Mouse (Mus musculus) heart, embryonic 16.5 days (tissue): ENCODE data around the gene Thap11. TPM values are rescaled to one million over a fixed set of nuclear protein-coding genes. Genes with fewer than 3 reads are reported as not detected.
A peak's percentile ranks its signal among the peaks of the same experiment; 100 is the strongest.

ENCODE experiments used
- ATAC-seq: fragments of 200-750 bp; cut with Nextera tagmentation; replicated peaks from 2 replicates; pipeline ENCODE4 v1.8.0; 2017; ENCODE audit warnings: moderate number of reproducible peaks; ENCODE audit not compliant: insufficient read depth, low FRiP score; ENCODE audit errors: extremely low read depth
- H3K27ac ChIP-seq: fragments of 300-500 bp; sonication (generic); 2 replicates; pipeline ENCODE4 v1.5.1; 2014; ENCODE audit warnings: mild to moderate bottlenecking, low read length, control low read depth, moderate library complexity
- H3K27me3 ChIP-seq: fragments of 300-500 bp; sonication (generic); 2 replicates; pipeline ENCODE4 v1.6.1; 2014; ENCODE audit warnings: low read length, mixed read lengths; ENCODE audit not compliant: control insufficient read depth, insufficient read depth
- H3K36me3 ChIP-seq: fragments of 300-500 bp; sonication (generic); 2 replicates; pipeline ENCODE4 v1.6.1; 2014; ENCODE audit not compliant: control insufficient read depth, insufficient read depth
- H3K4me1 ChIP-seq: fragments of 300-500 bp; sonication (generic); 2 replicates; pipeline ENCODE4 v1.6.1; 2014; ENCODE audit warnings: low read length, mixed read lengths; ENCODE audit not compliant: control insufficient read depth, insufficient read depth
- H3K4me2 ChIP-seq: fragments of 300-500 bp; sonication (generic); 2 replicates; pipeline ENCODE4 v1.6.1; 2014; ENCODE audit warnings: low read depth, mild to moderate bottlenecking, control low read depth, low read length
- H3K4me3 ChIP-seq: fragments of 300-500 bp; sonication (generic); 2 replicates; pipeline ENCODE4 v1.5.1; 2014; ENCODE audit warnings: mild to moderate bottlenecking, control low read depth, low read length
- H3K9ac ChIP-seq: fragments of 300-500 bp; sonication (generic); 2 replicates; pipeline ENCODE4 v1.6.1; 2014; ENCODE audit warnings: low read length, control low read depth
- H3K9me3 ChIP-seq: fragments of 300-500 bp; sonication (generic); replicated peaks from 2 replicates; pipeline ENCODE4 v1.6.1; 2016; ENCODE audit warnings: low read length; ENCODE audit not compliant: control insufficient read depth
- WGBS: fragments of 180-500 bp; shearing (Covaris S2); extraction: QIAGEN DNeasy Blood & Tissue Kit; methylation state at CpG from one replicate; pipeline ENCODE4 v1.1.7; 2014; 5-methylcytosine and 5-hydroxymethylcytosine counted together
- polyA plus RNA-seq: library from polyadenylated mRNA; unstranded; fragments of >200 nt; fragmentation: Nextera tagmentation; extraction: Ambion mirVana; gene quantifications from 2 replicates; pipeline ENCODE4 v1.2.1, GENCODE M21; 2015

Thap11 gene
- 49.0 and 50.9 TPM in 2 replicates for polyA plus RNA-seq

GRCm38 (mm10) chr8:105854715-105855216 lies at the start of gene Thap11:
Thap11 (plus strand) TSS chr8:105855132.
- Histone ChIP-seq H3K4me3 (peak within 1 kb of the TSS; percentile 74), H3K27ac (peak within 1 kb of the TSS; percentile 86), H3K9me3 (no peaks in the 10 kb centered on the region), H3K4me1 (peaks cover 37% of the 10 kb centered on the region), H3K9ac (peak within 1 kb of the TSS; percentile 86), H3K36me3 (no peaks in the 10 kb centered on the region), H3K4me2 (peak within 1 kb of the TSS; percentile 86), H3K27me3 (no peaks in the 10 kb centered on the region)
- under 1% methylated on average over 43 of the region's 43 CpGs for WGBS
- ATAC-seq, result peak; percentile 90

GRCm38 (mm10) chr8:105805346-105805745 lies 49.6 kb upstream of the Thap11 start:
- Histone ChIP-seq H3K36me3 (peaks cover 7% of the 10 kb centered on the region), H3K9ac (no peak overlapping the region), H3K9me3 (no peaks in the 10 kb centered on the region), H3K27ac (no peak overlapping the region), H3K4me2 (no peak overlapping the region), H3K4me3 (no peak overlapping the region), H3K27me3 (no peaks in the 10 kb centered on the region), H3K4me1 (peaks cover 14% of the 10 kb centered on the region)
- ATAC-seq, result no peak
- WGBS, result 83% methylated on average over 3 of the region's 3 CpGs

GRCm38 (mm10) chr8:105805964-105806363 lies 49.0 kb upstream of the Thap11 start:
- Histone ChIP-seq H3K27ac (no peak overlapping the region), H3K4me1 (peaks cover 15% of the 10 kb centered on the region), H3K4me3 (no peak overlapping the region), H3K9ac (no peak overlapping the region), H3K9me3 (no peaks in the 10 kb centered on the region), H3K36me3 (peaks cover 7% of the 10 kb centered on the region), H3K27me3 (no peaks in the 10 kb centered on the region), H3K4me2 (no peak overlapping the region)
- ATAC-seq, result no peak
- 72% methylated on average over 1 of the region's 1 CpGs for WGBS

GRCm38 (mm10) chr8:105807766-105808165 lies 47.2 kb upstream of the Thap11 start:
- WGBS, result 63% methylated on average over 5 of the region's 5 CpGs
- Histone ChIP-seq H3K4me1 (peaks cover 20% of the 10 kb centered on the region), H3K9ac (no peak overlapping the region), H3K9me3 (no peaks in the 10 kb centered on the region), H3K4me2 (no peak overlapping the region), H3K4me3 (no peak overlapping the region), H3K36me3 (peaks cover 10% of the 10 kb centered on the region), H3K27ac (peak overlapping the region; percentile 1; the same call in 1 of the 2 replicates), H3K27me3 (no peaks in the 10 kb centered on the region)
- ATAC-seq, result no peak

- ATAC-seq, result no peak
- H3K27me3 ChIP-seq, result no peaks in the 10 kb centered on the region
- no peaks in the 10 kb centered on the region for H3K9me3 ChIP-seq
- no peak overlapping the region for H3K4me2 ChIP-seq
- no peak overlapping the region for H3K27ac ChIP-seq
- H3K36me3 ChIP-seq, result peaks cover 10% of the 10 kb centered on the region
- 87% methylated on average over 2 of the region's 2 CpGs for WGBS
- no peak overlapping the region for H3K4me3 ChIP-seq
- no peak overlapping the region for H3K9ac ChIP-seq
- peaks cover 20% of the 10 kb centered on the region for H3K4me1 ChIP-seq
Measured at GRCm38 (mm10) chr8:105808480-105808879, 46.5 kb upstream of the Thap11 start.

GRCm38 (mm10) chr8:105810245-105810786 lies 44.6 kb upstream of the Thap11 start:
- H3K4me1 ChIP-seq, result peaks cover 20% of the 10 kb centered on the region
- no peaks in the 10 kb centered on the region for H3K27me3 ChIP-seq
- H3K4me2 ChIP-seq, result no peak overlapping the region
- H3K27ac ChIP-seq, result peak overlapping the region; percentile 49; the same call in 1 of the 2 replicates
- H3K9ac ChIP-seq, result 0 out of 2 replicates have a peak overlapping the region, but pooled peaks have one; percentile 9
- H3K36me3 ChIP-seq, result peaks cover 3% of the 10 kb centered on the region; the same call in 1 of the 2 replicates
- H3K4me3 ChIP-seq, result no peak overlapping the region
- no peak for ATAC-seq
- WGBS, result 75% methylated on average over 6 of the region's 6 CpGs
- no peaks in the 10 kb centered on the region for H3K9me3 ChIP-seq

- no peak overlapping the region for H3K27ac ChIP-seq
- WGBS, result 73% methylated on average over 10 of the region's 10 CpGs
Measured at GRCm38 (mm10) chr8:105811061-105811460, 43.9 kb upstream of the Thap11 start.

GRCm38 (mm10) chr8:105811543-105811942 lies 43.4 kb upstream of the Thap11 start:
- H3K4me2 ChIP-seq, result no peak overlapping the region
- no peak for ATAC-seq

More at GRCm38 (mm10) chr8:105811061-105811460, 43.9 kb upstream of the Thap11 start:
- Histone ChIP-seq H3K4me1 (peaks cover 20% of the 10 kb centered on the region), H3K27me3 (no peaks in the 10 kb centered on the region), H3K4me3 (no peak overlapping the region), H3K4me2 (no peak overlapping the region), H3K36me3 (peaks cover 3% of the 10 kb centered on the region; the same call in 1 of the 2 replicates), H3K9ac (no peak overlapping the region), H3K9me3 (no peaks in the 10 kb centered on the region)
- ATAC-seq, result no peak

GRCm38 (mm10) chr8:105812511-105812910 lies 42.4 kb upstream of the Thap11 start:
- 80% methylated on average over 5 of the region's 5 CpGs for WGBS
- ATAC-seq, result no peak
- Histone ChIP-seq H3K4me2 (no peak overlapping the region), H3K4me3 (no peak overlapping the region), H3K9ac (no peak overlapping the region), H3K36me3 (peaks cover 3% of the 10 kb centered on the region; the same call in 1 of the 2 replicates), H3K4me1 (peaks cover 20% of the 10 kb centered on the region), H3K27ac (no peak overlapping the region), H3K9me3 (no peaks in the 10 kb centered on the region), H3K27me3 (no peaks in the 10 kb centered on the region)

More at GRCm38 (mm10) chr8:105811543-105811942, 43.4 kb upstream of the Thap11 start:
- H3K9ac ChIP-seq, result no peak overlapping the region
- H3K27ac ChIP-seq, result no peak overlapping the region
- peaks cover 20% of the 10 kb centered on the region for H3K4me1 ChIP-seq
- H3K4me3 ChIP-seq, result no peak overlapping the region
- H3K9me3 ChIP-seq, result no peaks in the 10 kb centered on the region
- no peaks in the 10 kb centered on the region for H3K27me3 ChIP-seq
- peaks cover 3% of the 10 kb centered on the region; the same call in 1 of the 2 replicates for H3K36me3 ChIP-seq
- WGBS, result 67% methylated on average over 3 of the region's 3 CpGs
